Mouse (Mus musculus) adrenal gland, adult 8-10 months (tissue): ENCODE results near the gene Trim41. TPM values are rescaled to one million over a fixed set of nuclear protein-coding genes. Genes with fewer than 3 reads are reported as not detected.
"Not testable (repeated sequence)": the region's sequence is repeated elsewhere in the genome, so short reads cannot be mapped to it uniquely, and the experiment has no call there.

Source experiments
- DNase-seq: peaks from one replicate; pipeline ENCODE4 v3.0.0; 2022
- total RNA-seq, 4 experiments: library from RNA; stranded (reverse); gene quantifications; 2 replicates each; pipeline ENCODE4 v1.2.4; 2022

The Trim41 gene
- total RNA-seq, 4 experiments from 2014 or later = 35.5 to 69.9 (median 49.8) TPM

DNA sequence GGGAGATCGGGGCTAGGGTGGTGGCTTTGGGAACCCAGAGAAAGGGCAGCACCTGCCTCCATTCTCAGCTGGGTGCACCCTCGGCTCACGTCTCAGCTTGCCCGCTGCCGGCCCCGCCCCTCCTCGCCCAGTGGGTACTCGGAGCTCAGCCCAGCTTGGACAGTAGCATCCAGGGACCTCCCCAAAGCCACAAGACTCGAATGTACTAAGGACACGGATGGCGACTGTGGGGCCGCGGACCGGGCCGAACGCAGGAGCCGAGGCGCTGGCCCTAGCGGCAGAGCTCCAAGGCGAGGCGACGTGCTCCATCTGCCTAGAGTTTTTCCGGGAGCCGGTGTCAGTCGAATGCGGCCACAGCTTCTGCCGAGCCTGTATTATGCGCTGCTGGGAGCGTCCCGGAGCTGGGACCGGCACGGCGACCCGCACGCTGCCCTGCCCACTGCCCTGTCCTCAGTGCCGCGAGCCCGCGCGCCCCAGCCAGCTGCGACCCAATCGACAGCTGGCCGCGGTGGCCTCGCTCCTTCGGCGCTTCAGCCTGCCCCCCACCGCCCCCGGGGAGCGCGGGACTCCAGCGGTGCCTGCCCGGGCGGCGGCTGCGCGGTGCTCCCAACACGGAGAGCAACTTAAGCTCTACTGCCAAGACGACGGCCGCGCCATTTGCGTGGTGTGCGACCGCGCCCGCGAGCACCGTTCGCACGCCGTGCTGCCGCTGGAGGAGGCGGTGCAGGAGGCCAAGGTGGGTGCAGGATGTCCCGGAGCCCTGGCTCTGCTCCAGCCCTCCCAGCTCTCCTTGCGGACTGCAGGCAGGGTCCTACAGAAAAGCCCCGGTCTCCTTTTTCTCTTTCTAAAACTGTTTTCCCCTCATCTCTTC lies 20.4 kb upstream of the Trim41 start:
- peak; percentile 75 for DNase-seq

DNA sequence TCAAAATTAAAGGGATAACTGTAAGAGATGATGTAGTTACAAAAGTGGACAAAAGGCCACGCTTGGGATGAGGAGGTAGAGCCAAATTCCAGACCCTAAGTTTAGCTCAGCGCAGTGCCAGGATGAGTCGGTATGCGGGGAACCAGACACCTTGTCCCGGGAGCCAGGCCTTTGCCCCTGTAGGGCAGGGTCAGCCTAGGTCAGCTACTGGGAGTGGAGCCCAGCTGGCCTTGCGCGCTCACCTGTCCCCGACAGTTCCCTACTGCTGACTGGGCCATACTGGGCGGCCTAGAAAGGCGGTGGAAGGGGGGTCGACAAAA lies 19.8 kb upstream of the Trim41 start:
- DNase-seq = no peak

DNA sequence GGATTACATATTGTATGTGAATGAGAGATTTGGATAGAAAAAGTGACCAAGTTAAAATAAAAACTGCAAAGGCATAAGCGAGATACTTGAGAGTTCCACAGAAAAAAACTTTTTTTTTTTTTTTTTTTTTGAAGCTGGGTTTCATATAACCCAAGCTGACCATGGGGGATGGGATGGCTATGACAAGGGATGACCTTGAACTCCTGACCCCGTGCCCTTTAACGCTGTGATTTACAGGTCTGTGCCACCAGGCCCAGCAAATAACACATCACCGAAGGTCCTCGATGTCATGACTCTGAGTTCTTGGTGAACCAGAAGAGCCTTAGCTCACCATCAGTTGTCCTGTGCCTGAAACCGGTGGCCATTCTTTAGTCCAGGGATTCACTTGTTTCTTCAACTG lies 18.8 kb upstream of the Trim41 start:
- DNase-seq = no peak

DNA sequence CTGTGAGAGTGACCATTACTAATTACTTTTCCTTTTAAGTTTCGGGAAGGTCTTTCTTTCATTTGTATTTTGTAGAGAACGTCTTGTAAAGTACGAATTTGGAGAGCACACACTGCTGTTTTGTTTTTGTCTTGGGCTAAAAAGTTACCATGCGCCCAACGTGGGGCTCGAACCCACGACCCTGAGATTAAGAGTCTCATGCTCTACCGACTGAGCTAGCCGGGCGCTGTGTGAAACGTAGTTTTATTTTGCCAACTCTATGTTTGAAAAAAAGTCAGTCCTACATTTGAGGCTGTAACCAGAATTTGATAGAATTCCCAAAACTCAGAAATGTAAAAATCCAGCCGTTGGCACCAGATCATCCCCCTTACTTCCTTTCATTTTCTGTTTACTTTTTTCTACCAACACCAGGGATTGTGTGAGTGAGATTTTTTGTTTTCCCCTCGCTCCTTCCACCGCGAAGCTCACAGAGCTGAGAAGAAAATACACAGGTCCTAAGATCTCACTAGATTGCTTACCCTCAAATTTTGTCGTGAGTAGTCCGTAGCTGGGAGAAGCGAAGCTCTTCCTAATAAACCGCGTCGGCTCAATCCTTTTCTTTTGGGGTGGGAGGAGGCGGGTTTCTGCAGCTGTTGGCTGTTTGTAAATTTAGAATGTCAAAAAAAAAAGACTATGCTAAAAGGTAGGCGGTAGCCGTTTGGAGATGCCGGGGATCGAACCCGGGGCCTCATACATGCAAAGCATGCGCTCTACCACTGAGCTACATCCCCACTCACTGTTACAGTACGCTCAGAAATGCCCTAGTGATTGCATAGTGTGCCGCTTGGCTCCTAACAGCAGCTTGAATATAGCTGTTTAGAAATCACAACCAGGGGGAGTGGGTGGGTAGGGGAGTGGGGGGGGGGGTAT lies 16.8 kb upstream of the Trim41 start:
- DNase-seq = peak; percentile 89

DNA sequence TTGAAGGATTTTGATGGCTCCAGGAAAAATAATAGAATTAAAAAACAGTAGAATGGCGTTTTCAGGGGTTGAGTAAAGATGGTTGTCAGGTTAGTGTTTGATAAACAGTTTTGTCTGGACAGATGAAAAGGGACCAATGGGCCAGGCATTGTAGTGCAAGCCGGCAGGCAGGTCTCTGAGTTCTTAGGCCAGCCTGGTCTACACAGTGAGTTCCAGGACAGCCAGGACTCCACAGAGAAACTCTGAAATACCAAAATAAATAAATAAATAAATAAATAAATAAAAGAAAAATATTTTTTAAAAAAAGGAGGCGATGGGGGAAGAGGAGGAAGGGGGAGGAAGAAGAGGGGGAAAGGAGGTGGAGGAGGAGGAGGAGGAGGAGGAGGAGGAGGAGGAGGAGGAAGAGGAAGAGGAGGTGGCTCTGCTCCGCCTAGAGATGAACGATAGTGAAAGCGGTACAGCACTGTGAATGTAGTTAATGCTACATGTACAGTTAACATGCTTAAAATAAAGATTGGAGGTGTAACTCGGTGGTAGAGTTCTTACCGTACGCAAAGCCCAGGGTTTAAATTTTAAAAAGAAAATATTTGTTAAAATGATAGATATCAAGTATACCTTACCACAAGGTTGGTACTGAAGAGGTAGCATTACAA lies 16.1 kb upstream of the Trim41 start:
- no peak for DNase-seq

DNA sequence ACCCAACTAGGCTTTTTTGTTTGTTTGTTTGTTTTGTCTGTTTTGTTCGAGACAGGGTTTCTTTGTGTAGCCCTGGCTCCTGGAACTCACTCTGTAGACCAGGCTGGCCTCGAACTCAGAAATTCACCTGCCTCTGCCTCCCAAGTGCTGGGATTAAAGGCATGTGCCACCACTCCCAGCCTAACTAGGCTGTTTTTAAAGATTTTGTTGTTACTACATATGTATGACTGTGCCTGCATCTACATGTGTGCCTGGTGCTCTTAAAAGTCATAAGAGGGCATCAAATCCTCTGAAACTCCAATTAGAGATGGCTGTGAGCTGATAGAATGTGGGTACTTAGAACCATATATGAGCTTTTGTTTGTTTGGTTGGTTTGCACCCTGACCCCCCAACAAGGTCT lies 14.1 kb upstream of the Trim41 start:
- no peak for DNase-seq

DNA sequence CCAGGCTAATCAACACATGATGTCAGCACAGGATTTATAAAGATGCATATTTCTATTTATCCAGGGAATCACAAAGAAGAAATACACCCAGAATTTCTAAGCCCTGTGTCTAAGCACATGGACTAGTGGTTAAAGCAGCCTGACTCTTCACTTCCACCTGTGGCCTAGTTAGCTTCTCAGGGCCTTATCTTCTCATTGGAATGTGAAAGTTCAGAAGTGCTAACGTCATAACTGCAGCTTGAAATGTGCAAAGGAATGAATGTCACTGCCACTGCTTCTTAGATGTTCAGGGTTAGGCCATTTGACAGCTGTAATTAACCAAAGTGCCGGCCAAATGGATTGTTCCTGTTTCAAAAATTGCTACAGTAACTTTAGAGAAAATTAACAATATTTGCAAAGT lies 13.1 kb upstream of the Trim41 start:
- DNase-seq = no peak

DNA sequence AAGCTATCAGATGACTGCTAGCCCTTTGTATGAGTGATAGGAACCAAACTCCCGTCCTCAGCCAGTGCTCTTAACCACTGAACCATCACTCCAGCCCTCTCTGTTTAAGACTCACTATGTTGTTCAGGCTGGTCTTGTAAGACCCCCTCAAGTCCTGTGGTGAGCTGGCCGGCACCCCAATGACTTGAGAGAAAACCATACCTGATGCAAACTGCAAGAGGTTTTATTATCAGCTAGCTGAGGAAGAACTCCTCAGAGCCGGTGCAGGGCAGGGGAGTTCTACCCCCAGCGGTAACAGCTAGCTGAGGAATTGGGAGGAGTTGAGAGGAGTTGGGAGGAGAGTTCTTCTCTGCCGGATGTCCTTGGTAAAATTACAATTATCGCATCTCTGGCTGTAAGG lies 10.8 kb upstream of the Trim41 start:
- DNase-seq = no peak

DNA sequence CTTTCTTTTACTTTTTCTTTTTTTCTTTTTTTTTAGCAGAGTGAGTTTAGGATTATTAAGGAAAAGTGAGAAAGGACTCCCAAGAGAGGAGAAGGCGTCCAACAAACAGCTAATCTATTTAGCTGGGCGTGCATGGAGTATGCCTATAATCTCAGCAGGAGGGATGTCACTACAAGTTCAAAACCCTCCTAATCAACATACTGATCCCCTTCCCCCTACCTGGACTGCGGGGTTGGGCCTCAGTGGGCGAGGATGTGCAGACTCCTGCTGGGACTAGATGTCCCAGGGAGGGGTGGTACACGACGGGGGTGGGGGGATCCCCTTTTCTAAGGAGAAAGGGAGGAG lies 9.6 kb upstream of the Trim41 start:
- no peak for DNase-seq

DNA sequence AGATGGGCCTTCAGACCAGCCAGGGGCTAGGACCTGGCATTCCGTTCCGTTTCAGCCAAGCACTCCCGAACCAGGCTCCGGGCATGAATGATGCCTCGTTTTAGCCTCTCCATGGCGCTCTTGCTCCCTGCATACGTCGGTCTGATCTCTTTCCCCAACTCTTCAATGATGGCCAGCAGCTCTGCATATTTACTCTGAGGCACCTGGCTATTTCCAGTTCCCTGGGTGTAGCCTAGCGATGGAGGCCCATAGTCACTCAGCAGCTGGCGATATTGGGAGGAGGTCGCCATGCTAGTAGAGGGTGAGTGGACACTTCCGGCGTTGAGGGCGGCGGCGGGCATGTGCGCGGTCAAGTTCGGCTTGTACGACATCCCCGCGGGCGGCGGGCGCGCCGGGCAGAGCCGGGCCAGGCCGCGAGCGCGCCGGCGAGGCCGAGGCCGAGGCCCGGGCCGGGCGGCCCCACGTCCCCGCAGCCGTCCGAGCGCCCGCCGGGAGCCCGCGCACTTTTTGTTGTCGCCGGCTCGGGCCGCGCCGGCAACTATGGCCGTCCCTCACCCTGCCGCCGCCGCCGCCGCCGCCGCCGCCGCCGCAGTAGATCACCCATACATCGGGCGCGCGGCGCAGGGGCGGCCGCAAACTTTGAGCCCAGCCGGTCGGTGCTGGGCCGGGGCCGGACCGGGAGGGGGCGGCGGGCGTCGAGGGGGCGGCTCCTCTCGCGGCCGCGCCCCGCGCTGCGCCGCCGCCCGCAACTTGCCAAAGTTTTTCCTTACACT lies 9.0 kb upstream of the Trim41 start, which contains the start of the genes Trim7 and Gm12184:
Gene Trim7, plus strand, starts transcription at position 162 of the 773 bp plus-strand sequence.
Gene Gm12184, minus strand, starts transcription at position 677 of the 773 bp plus-strand sequence.
- not testable (repeated sequence) for DNase-seq

DNA sequence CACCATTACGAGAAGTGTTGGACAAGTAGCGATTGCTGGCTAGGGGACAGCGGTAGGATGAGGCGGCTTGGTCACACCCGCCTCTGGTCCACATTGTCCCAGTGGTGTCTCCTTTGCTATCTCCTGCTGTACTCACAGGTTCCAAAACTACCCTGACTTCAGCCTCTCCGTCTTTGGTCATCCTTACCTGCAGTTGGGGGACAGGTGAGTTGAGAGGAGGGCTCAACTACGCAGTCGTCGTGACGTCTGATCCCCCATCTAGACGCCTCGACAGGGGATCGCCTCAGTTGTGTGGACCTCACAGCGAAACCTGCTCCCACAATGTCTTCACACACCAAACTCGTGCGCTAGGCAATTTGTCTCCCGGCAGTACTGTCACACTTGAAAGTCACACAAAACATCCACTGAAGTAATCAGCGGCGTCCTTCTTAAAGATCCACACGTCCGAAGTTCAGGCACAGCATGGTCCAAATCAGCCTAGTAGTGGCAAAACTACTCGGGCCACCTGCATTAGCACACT lies 7.2 kb upstream of the Trim41 start:
- DNase-seq = no peak

DNA sequence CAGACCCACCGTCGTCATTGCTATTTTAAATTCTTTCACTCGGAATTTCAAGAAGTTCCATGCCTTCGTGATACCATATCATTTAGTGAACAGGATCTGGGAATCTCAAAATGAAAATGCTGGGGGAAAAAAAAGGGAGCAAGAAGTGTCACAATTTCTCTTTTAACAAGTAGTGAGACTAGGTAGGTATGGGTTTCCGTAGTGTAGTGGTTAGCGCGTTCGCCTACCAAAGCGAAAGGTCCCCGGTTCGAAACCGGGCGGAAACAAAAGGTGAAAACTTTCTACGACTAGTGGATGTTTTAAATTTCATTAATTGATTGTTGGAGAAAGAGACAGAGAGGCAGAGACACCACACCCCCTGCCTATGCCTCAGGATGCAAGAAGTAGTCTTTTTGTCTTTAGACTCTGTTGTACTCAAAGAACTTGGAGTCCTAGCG lies 6.4 kb upstream of the Trim41 start:
- peak; percentile 50 for DNase-seq

DNA sequence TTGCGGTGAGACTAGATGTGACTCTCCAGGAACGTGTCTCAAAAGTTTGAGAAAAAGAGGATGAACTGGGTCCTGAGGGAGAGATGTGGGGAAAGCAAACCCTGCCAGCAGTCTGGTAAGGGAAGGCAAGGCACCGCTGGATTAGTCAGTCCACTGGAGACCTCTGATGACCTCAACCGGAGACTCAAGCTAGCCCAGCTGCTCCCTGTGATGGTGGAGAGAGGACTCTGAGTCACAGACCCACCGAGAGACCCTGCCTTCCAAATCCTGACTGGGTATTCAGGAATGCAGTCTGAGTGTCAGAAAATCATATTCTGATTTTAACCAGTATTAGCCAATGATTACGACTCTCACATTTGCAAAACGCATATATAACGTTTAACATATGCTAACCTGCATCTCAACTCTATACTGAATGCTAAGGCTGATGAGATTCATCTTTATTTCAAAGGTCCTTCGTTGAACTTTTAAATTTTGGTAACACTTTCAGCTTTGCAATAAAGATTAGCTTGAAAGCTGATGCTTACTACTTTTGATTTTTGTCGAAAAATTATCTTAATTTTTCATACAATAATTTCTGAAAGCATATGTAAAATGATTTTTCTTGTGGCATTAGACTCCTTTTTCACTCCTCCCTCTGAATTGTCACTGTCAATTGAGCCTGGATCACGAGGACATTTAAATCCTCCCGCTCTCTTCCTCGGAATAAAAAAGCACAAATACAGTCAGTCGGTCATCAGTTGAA lies 5.8 kb upstream of the Trim41 start:
- DNase-seq = no peak

DNA sequence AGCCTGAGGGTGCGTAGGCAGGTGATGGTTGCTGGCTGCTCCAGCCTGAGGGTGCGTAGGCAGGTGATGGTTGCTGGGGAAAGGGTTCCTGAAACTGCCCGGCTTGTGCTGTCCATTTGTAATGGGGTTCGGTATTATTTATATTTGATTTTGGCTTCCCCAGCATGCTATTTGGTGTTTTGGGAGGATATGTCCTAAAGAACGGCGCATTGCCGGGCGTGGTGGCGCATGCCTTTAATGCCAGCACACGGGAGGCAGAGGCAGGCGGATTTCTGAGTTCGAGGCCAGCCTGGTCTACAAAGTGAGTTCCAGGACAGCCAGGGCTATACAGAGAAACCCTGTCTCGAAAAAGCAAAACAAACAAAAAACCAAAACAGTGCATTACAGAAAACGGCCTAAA lies 4.1 kb upstream of the Trim41 start:
- not testable (repeated sequence) for DNase-seq

DNA sequence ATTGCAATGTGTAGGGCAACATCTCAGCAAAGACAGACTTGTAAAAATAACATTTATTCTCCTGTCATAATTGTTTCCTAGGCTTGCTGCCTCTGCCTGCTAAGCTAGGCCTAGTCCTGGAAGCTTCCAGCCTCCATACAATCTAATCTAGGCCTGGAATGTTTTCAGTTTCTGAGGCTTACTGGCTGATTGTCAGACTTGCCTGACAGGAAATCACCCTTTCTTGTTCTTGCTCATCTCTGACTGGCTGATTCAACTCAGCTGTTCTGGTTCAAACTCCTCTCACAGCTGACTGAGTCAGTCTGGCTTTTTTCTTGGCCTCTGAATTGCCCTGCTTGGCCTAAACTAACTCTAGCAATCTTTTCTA lies 3.1 kb upstream of the Trim41 start:
- no peak for DNase-seq

DNA sequence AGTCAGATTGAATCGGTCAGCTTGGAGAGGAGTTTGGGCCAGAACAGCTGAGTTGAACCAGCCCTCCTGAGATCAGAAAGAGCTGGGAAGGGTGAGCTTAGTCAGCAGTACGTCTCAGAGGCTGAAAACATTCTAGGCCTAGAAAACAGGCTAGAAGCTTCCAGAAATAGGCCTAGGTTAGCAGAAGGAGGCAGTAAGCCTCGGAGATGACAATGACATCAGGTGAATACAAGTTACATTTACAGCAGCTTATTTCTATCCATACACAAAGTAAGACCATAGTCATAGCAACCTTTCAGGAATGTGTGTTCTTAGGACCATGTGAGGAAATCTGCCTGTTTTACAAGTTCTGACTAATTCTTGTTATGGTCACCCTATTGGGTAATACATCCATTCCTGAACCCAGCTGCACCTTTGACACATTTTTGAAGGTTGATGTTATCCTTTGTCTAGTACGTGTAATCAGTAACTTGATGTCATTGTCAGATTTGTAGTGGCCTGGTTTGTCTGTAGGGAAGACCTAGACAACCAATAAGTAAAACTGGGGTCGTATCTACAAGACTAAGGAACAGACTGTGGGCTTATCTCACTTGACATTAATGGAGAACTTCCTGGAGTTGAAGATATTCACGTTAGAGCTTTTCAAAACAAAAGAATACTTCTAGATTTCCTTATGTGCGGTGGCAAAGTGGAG lies 2.6 kb upstream of the Trim41 start:
- no peak for DNase-seq

DNA sequence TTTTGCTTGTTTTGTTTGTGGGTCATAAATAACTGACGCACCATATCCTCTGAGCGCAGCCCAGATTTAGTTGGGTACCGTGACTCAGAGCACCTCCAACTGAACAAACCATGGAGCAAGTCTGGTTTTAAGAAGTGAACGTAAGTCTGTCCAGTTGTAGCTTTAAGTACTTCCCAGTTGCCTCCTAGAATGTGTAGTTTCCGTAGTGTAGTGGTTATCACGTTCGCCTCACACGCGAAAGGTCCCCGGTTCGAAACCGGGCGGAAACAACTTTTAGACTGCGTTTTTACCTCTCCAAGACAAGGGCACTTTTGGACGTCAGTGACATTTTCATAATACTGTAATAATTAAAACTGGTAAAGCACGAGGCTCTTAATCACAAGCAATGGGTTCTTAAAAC lies 1.2 kb upstream of the Trim41 start:
- peak; percentile 80 for DNase-seq

DNA sequence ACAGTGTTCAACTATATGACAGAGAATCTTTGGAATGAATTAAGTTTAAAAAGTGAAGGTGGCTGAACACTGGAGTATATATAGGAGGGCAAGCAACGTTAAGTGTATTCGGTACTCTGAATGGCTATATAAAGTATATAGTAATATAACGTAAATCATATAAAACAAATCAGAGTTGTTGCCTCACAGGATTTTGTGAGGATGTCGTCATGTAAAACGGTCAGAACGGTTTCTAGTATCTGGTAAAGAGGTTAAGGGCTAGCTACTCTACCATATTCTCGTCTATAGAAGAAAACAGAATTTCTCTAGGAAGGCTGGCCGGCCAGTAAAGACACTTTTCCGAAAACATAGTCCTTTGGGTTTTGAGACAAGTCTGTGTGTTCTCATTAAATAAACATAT lies 641 bp upstream of the Trim41 start:
- DNase-seq = no peak

DNA sequence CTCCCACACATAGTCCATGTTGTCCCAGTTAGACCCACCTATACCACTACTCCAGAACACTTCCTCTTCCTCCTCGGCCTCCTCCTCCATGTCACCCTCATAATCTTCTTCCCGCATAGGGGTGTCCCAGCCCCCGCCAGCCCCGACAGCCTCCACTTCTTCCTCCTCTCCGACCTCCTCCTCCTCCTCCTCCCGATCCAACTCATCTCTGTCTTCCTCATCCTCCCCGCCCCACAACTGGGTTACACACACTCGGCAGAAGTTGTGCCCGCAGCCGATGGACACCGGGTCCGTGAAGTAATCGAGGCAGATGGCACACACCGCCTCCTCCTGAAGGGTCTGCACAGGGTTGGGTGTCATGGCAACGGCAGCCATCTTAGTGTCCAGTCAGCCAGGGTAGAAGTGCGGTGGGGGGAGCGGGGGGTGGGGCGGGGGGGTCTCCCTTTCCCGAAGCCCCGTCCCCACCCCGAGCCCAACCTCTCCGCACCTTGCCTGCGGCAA lies 822 bp downstream of the Trim41 start:
- peak; percentile 58 for DNase-seq

DNA sequence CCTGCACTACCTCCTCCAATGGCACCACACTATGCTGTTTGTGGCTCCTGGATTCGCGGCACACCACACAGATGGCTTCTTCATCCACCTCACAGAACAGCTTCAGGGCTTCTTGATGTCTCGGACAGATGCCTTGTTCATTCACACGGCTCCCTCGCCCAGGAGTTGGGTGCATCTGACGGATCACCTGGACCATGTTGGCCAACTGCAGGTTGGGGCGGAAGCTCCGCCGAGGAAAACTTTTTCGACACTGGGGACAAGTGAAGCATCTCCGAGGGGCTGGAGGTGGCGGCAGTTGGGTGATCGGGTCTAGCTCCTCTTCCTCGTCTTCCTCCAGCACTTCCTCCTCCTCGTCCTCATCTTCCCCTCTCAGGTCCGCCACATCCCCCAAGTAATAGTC lies 1.3 kb downstream of the Trim41 start:
- no peak for DNase-seq

DNA sequence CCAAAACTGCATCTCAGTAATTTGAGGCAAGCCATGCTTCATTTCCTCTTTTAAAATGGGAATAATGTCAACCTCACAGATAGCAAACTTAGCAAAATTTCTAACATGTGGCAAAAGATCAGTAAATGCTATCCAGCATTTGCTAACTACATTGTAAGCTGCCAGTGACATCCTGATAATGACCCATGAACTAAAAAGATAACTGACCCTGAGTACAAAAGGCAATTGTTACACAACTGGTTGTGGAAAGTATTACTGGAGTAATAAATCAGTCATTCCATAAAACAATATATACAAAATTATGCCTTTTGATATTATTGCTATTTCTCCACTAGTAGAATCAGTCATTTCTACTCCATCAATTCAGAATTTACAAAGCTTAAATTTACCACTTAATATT lies 3.4 kb downstream of the Trim41 start:
- DNase-seq = no peak
